Mouse (Mus musculus): ENCODE measurements around the gene Etfdh. TPM values are rescaled to one million over a fixed set of nuclear protein-coding genes. Genes with fewer than 3 reads are reported as not detected.
A peak's percentile ranks its signal among the peaks of the same experiment; 100 is the strongest.

Etfdh gene
- polyA plus RNA-seq, 1 experiment from 2014 or later: 50.5 TPM

GRCm38 (mm10) chr3:79561784-79562715 lies 67.2 kb downstream of the Etfdh start:
- Histone ChIP-seq H3K36me3 (ENCODE audit: control insufficient read depth, insufficient read depth, low read length) (no peaks in the 10 kb centered on the region), H3K27ac (ENCODE audit: low read depth, low read length) (no peak overlapping the region), H3K4me3 (ENCODE audit: low read depth, low read length) (no peak overlapping the region), H3K27me3 (ENCODE audit: control insufficient read depth, insufficient read depth, low read length) (no peaks in the 10 kb centered on the region), H3K4me2 (no peak overlapping the region), H3K4me1 (ENCODE audit: control insufficient read depth, insufficient read depth, low read length) (peaks cover 6% of the 10 kb centered on the region), H3K9ac (ENCODE audit: low read length) (no peak overlapping the region), H3K9me3 (ENCODE audit: control insufficient read depth, low read length) (no peaks in the 10 kb centered on the region)
- peak; percentile 81 for DNase-seq (ENCODE audit: low spot score, missing footprints)
- no peak for ATAC-seq (ENCODE audit: low FRiP score)
- WGBS: 84% methylated on average over 10 of the region's 10 CpGs

- H3K27ac ChIP-seq (ENCODE audit: low read depth, low read length): no peak overlapping the region
- ATAC-seq (ENCODE audit: low FRiP score) (no peak), DNase-seq (ENCODE audit: low spot score, missing footprints) (peak; percentile 2)
- WGBS: 96% methylated on average over 6 of the region's 6 CpGs
- no peaks in the 10 kb centered on the region for H3K27me3 ChIP-seq (ENCODE audit: control insufficient read depth, insufficient read depth, low read length)
- H3K4me3 ChIP-seq (ENCODE audit: low read depth, low read length): no peak overlapping the region
- H3K36me3 ChIP-seq (ENCODE audit: control insufficient read depth, insufficient read depth, low read length): no peaks in the 10 kb centered on the region
- H3K9ac ChIP-seq (ENCODE audit: low read length): no peak overlapping the region
- H3K9me3 ChIP-seq (ENCODE audit: control insufficient read depth, low read length): no peaks in the 10 kb centered on the region
- H3K4me1 ChIP-seq (ENCODE audit: control insufficient read depth, insufficient read depth, low read length): no peaks in the 10 kb centered on the region
- H3K4me2 ChIP-seq: no peak overlapping the region
Measured at GRCm38 (mm10) chr3:79560555-79560954, 68.7 kb downstream of the Etfdh start.

- no peak overlapping the region for H3K9ac ChIP-seq (ENCODE audit: low read length)
- H3K4me2 ChIP-seq: no peak overlapping the region
- H3K4me3 ChIP-seq (ENCODE audit: low read depth, low read length): no peak overlapping the region
- DNase-seq (ENCODE audit: low spot score, missing footprints) (no peak), ATAC-seq (ENCODE audit: low FRiP score) (no peak)
- 93% methylated on average over 5 of the region's 5 CpGs for WGBS
- no peaks in the 10 kb centered on the region for H3K4me1 ChIP-seq (ENCODE audit: control insufficient read depth, insufficient read depth, low read length)
- no peak overlapping the region for H3K27ac ChIP-seq (ENCODE audit: low read depth, low read length)
- no peaks in the 10 kb centered on the region for H3K27me3 ChIP-seq (ENCODE audit: control insufficient read depth, insufficient read depth, low read length)
- no peaks in the 10 kb centered on the region for H3K9me3 ChIP-seq (ENCODE audit: control insufficient read depth, low read length)
- H3K36me3 ChIP-seq (ENCODE audit: control insufficient read depth, insufficient read depth, low read length): no peaks in the 10 kb centered on the region
Measured at GRCm38 (mm10) chr3:79559773-79560045, 69.6 kb downstream of the Etfdh start.

- H3K27ac ChIP-seq (ENCODE audit: low read depth, low read length): no peak overlapping the region
- H3K4me3 ChIP-seq (ENCODE audit: low read depth, low read length): no peak overlapping the region
- H3K9me3 ChIP-seq (ENCODE audit: control insufficient read depth, low read length): no peaks in the 10 kb centered on the region
- no peaks in the 10 kb centered on the region for H3K27me3 ChIP-seq (ENCODE audit: control insufficient read depth, insufficient read depth, low read length)
- ATAC-seq (ENCODE audit: low FRiP score): no peak
- H3K36me3 ChIP-seq (ENCODE audit: control insufficient read depth, insufficient read depth, low read length): no peaks in the 10 kb centered on the region
- peak; percentile 14 for DNase-seq (ENCODE audit: low spot score, missing footprints)
- no peak overlapping the region for H3K9ac ChIP-seq (ENCODE audit: low read length)
- H3K4me2 ChIP-seq: no peak overlapping the region
- H3K4me1 ChIP-seq (ENCODE audit: control insufficient read depth, insufficient read depth, low read length): no peaks in the 10 kb centered on the region
- WGBS: 93% methylated on average over 9 of the region's 9 CpGs
Measured at GRCm38 (mm10) chr3:79559021-79559772, 70.1 kb downstream of the Etfdh start.

- Histone ChIP-seq H3K27me3 (ENCODE audit: control insufficient read depth, insufficient read depth, low read length) (no peaks in the 10 kb centered on the region), H3K36me3 (ENCODE audit: control insufficient read depth, insufficient read depth, low read length) (no peaks in the 10 kb centered on the region), H3K27ac (ENCODE audit: low read depth, low read length) (no peak overlapping the region), H3K4me3 (ENCODE audit: low read depth, low read length) (no peak overlapping the region), H3K9me3 (ENCODE audit: control insufficient read depth, low read length) (no peaks in the 10 kb centered on the region), H3K9ac (ENCODE audit: low read length) (no peak overlapping the region), H3K4me1 (ENCODE audit: control insufficient read depth, insufficient read depth, low read length) (no peaks in the 10 kb centered on the region), H3K4me2 (no peak overlapping the region)
- no peak for ATAC-seq (ENCODE audit: low FRiP score)
- WGBS: 95% methylated on average over 6 of the region's 6 CpGs
- DNase-seq (ENCODE audit: low spot score, missing footprints): peak; percentile 41
Measured at GRCm38 (mm10) chr3:79555061-79555460, 74.2 kb downstream of the Etfdh start.

Other genes with a start within 250 kb of the Etfdh start
- 4.9 and 5.5 TPM in 2 replicates for gene Fnip2, start 61.7 kb downstream of the Etfdh start, polyA plus RNA-seq (2014; fragmentation: Nextera tagmentation; extraction: Ambion mirVana)
- gene Ppid, start 38.2 kb downstream of the Etfdh start, polyA plus RNA-seq (2014; fragmentation: Nextera tagmentation; extraction: Ambion mirVana): 207 and 233 TPM in 2 replicates
- gene 4930579G24Rik, start 421 bp downstream of the Etfdh start, polyA plus RNA-seq (2014; fragmentation: Nextera tagmentation; extraction: Ambion mirVana): 25.1 and 28.8 TPM in 2 replicates
- gene Rxfp1, start 108.4 kb upstream of the Etfdh start, polyA plus RNA-seq (2014; fragmentation: Nextera tagmentation; extraction: Ambion mirVana): not detected in 2 replicates
- 2.0 and 3.4 TPM in 2 replicates for gene Tmem144, start 223.3 kb upstream of the Etfdh start, polyA plus RNA-seq (2014; fragmentation: Nextera tagmentation; extraction: Ambion mirVana)